Mouse (Mus musculus): ENCODE results near the gene Doc2a. TPM values are rescaled to one million over a fixed set of nuclear protein-coding genes. Genes with fewer than 3 reads are reported as not detected.

Doc2a gene
- polyA plus RNA-seq, 1 experiment from 2014 or later, result 8.5 TPM

DNA sequence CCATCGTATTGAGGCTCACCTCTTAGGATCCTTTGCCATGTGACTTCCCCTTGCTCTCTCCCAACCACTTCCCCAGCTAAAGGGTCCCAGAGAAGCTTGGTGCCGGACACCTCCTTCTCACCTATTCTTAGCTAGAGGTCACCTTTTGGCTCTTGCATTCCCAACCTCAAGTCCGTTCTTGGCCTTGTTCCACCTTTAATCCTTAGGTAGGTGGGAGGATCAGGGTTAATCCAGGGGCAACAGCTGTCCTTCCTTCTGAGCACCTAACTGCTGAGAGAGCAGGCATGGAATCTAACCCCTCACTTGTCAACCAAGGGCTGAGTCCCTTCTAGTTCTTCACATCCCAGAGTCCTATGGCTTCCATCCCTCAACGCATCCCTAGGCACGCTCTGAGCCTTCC, 21.3 kb upstream of the Doc2a start:
- peaks cover 65% of the 10 kb centered on the region for H3K4me1 ChIP-seq (replicated peaks)
- H3K4me3 ChIP-seq (replicated peaks), result no peak overlapping the region
- H3K9ac ChIP-seq (replicated peaks), result peak overlapping the region; percentile 50
- WGBS, result 77% methylated on average over 5 of the region's 5 CpGs
- no peak overlapping the region for H3K27ac ChIP-seq
- peak overlapping the region; percentile 54 for H3K4me2 ChIP-seq (replicated peaks)
- H3K36me3 ChIP-seq, result peaks cover 30% of the 10 kb centered on the region
- H3K27me3 ChIP-seq, result no peaks in the 10 kb centered on the region
- ATAC-seq, result no peak
- H3K9me3 ChIP-seq, result no peaks in the 10 kb centered on the region

DNA sequence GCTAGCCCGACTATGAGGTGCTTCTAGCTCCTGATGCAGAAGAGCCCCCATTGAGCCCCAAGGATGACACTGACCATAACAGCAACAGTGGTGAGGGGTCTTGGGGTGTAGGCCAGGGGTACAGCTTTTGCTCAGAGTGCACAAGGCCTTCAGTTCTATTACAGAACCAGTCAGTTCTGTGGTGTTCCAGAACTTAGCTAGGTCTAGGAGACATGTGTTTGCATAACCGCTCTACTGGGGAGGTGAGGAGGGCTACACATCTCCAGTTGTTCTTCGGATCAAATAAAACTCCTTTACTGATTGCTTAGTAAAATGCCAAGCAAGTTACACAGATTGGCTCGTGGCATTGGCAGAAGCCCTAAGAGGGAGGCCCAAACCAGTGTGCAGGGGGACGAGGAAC, 15.7 kb upstream of the Doc2a start, which contains the start of gene 4930451I11Rik:
TSS of gene 4930451I11Rik (minus strand) at position 101 of the 400 bp plus-strand sequence.
- peaks cover 27% of the 10 kb centered on the region for H3K36me3 ChIP-seq
- H3K4me1 ChIP-seq (replicated peaks), result peaks cover 34% of the 10 kb centered on the region
- H3K9me3 ChIP-seq, result no peaks in the 10 kb centered on the region
- ATAC-seq, result 0 out of 2 replicates have a peak, but pooled peaks have one; percentile 28
- H3K4me2 ChIP-seq (replicated peaks), result peak within 1 kb of the TSS; percentile 59
- no peaks in the 10 kb centered on the region for H3K27me3 ChIP-seq
- H3K4me3 ChIP-seq (replicated peaks), result peak within 1 kb of the TSS; percentile 33
- H3K9ac ChIP-seq (replicated peaks), result peak within 1 kb of the TSS; percentile 25
- 60% methylated on average over 5 of the region's 5 CpGs for WGBS
- H3K27ac ChIP-seq, result peak within 1 kb of the TSS; percentile 45; the same call in 1 of the 2 replicates

DNA sequence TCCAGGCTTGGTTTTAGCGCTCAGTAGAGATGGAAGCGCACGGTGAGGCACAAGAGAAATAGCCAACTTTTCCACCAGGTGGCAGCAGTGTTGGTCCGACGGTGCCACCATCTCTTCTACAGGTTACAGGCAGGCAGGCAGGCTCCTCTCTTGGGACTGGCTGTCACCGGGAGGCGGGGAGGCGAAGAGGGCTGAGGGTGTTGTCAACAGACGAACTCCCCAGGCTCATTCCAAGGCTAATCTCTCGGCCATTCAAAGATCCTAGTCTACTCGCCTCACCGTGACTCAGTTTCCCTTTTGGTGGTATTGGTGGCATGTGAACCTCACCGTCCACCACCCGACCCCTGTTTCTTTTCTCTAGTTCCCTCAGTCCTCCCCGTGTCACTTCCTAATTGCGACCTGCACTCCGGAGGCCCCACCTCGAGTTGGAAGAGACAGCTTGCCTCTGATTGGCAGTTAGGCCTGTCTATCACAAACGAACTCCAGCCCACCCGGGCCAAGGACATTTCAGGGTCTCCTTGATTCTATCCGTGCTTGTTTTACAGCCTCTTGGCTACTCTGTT, 15.1 kb upstream of the Doc2a start:
- under 1% methylated on average over 21 of the region's 21 CpGs for WGBS
- Histone ChIP-seq H3K4me2 (replicated peaks) (peak overlapping the region; percentile 59), H3K4me3 (replicated peaks) (peak overlapping the region; percentile 33), H3K4me1 (replicated peaks) (peaks cover 28% of the 10 kb centered on the region), H3K27ac (peak overlapping the region; percentile 45; the same call in 1 of the 2 replicates), H3K9ac (replicated peaks) (peak overlapping the region; percentile 25), H3K27me3 (no peaks in the 10 kb centered on the region), H3K9me3 (no peaks in the 10 kb centered on the region), H3K36me3 (peaks cover 23% of the 10 kb centered on the region)
- ATAC-seq, result peak; percentile 89

DNA sequence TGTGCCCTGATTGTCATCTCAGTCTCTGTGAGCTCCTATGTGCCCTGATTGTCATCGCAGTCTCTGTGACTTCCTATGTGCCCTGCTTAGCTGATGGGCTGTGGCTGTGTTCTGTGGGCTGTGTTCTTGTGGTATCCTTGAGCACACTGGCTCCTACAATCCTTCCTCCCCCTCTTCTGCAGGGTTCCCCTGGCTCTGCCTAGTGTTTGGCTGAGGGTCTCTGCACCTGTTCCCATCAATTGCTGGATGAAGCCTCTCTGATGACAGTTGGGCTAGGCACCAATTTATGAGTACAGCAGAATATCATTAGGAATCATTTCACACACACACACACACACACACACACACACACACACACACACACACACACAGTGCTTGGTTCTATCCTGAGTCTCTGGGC, 13.9 kb upstream of the Doc2a start:
- no peak overlapping the region for H3K9ac ChIP-seq (replicated peaks)
- H3K27me3 ChIP-seq, result no peaks in the 10 kb centered on the region
- peaks cover 15% of the 10 kb centered on the region for H3K36me3 ChIP-seq
- 95% methylated on average over 1 of the region's 1 CpGs for WGBS
- no peak overlapping the region for H3K4me2 ChIP-seq (replicated peaks)
- no peak overlapping the region for H3K27ac ChIP-seq
- no peaks in the 10 kb centered on the region for H3K9me3 ChIP-seq
- no peak overlapping the region for H3K4me3 ChIP-seq (replicated peaks)
- no peak for ATAC-seq
- H3K4me1 ChIP-seq (replicated peaks), result peaks cover 21% of the 10 kb centered on the region

DNA sequence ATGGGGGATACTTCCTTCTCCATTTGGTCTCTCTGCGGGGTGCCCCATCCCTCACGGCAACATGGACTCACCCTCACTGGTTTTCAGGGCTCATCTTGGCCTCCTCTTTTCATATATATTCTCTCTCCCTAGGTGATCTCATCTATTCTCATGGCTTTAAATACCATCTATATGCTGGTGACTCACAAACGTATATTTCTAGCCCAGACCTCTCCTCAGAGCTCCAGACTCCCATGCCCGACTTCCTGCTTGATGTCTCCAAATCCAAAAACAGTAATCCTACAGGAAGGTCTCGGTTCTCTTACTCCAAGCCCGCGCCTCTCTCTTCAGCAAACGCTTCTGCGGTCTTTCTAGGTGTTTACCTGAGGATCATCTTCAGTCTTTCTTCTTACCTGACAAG, 3.9 kb upstream of the Doc2a start:
- Histone ChIP-seq H3K27me3 (peaks cover 2% of the 10 kb centered on the region), H3K36me3 (no peaks in the 10 kb centered on the region), H3K4me2 (replicated peaks) (no peak overlapping the region), H3K4me3 (replicated peaks) (no peak overlapping the region), H3K9me3 (no peaks in the 10 kb centered on the region), H3K4me1 (replicated peaks) (peaks cover 14% of the 10 kb centered on the region), H3K9ac (replicated peaks) (no peak overlapping the region), H3K27ac (no peak overlapping the region)
- ATAC-seq, result no peak
- WGBS, result 86% methylated on average over 9 of the region's 9 CpGs

DNA sequence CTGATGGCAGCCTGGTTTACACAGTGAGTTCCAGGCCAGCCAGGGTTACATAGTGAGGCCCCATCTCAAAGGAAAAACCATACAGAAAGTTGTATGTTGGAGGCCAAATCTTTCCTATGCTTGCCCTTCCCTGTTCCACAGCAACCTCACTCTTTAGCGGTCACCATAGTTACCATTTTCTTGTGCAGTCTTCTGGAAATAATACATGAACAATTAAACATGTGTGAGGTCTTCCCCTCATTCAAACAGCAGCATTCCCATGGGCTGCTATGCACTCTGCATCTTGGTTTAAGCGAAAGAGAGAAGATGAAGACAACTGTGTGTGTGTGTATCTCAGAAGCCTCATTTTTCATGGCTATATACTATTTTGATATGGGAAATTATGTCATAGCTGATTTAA, 1.7 kb upstream of the Doc2a start:
- no peak for ATAC-seq
- no peaks in the 10 kb centered on the region for H3K36me3 ChIP-seq
- H3K9ac ChIP-seq (replicated peaks), result no peak overlapping the region
- WGBS, result 53% methylated on average over 2 of the region's 2 CpGs
- no peak overlapping the region for H3K27ac ChIP-seq
- no peak overlapping the region for H3K4me2 ChIP-seq (replicated peaks)
- H3K9me3 ChIP-seq, result no peaks in the 10 kb centered on the region
- H3K27me3 ChIP-seq, result peaks cover 20% of the 10 kb centered on the region
- H3K4me1 ChIP-seq (replicated peaks), result peaks cover 27% of the 10 kb centered on the region
- H3K4me3 ChIP-seq (replicated peaks), result no peak overlapping the region

DNA sequence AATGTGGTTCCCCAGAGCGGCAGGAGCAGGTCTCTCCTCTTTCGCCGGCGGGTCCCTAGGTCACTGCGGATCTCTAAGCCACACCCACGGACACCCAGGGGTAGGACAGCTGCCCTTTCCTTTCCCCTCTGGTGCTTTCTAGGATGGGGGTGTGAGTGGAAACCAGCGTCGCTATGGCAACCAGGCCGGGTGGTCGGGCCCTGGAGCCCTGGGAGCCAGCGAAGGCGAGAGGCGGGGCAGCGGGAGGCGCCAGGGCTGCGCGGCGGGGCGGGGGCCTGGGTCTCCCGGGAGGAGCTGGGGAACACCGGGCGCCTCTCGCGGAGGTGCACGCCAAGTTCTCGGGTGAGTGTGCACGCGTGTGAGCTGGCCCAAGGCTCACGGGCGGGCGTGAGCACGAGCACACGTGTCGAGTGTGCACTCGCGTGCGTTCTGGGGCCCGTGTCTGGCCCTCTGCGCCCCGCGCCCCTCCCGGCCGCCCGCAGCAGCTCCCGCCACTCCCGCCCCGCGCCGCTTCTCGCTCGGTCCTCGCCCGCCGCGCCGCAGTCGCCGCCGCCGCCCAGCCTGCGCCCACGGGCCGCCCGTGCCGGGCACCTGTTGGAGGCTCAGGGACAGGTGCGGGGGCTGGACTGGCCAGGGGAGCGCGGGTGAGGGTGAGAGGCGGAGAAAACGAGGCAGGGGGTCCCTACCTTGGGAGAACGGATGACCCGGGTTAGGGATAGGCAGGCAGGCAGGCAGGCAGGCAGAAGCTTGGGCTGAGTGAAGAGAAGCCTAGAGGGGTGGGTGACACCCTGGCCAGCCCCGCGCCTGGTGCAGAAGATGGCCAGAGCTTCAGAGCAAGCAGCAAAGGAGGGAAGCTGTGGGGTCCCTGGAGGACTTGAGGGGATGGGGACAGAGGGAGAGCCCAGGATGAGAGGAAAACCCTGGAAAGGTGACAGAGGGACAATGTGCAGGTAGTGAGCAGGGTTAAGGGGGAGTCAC, 494 bp downstream of the Doc2a start:
- Histone ChIP-seq H3K4me1 (replicated peaks) (peaks cover 27% of the 10 kb centered on the region), H3K36me3 (peaks cover 13% of the 10 kb centered on the region), H3K27me3 (peaks cover 20% of the 10 kb centered on the region), H3K27ac (no peak overlapping the region), H3K9me3 (no peaks in the 10 kb centered on the region), H3K4me2 (replicated peaks) (peak overlapping the region; percentile 99), H3K4me3 (replicated peaks) (peak overlapping the region; percentile 53), H3K9ac (replicated peaks) (peak overlapping the region; percentile 74)
- under 1% methylated on average over 70 of the region's 74 CpGs for WGBS
- ATAC-seq, result peak; percentile 68

DNA sequence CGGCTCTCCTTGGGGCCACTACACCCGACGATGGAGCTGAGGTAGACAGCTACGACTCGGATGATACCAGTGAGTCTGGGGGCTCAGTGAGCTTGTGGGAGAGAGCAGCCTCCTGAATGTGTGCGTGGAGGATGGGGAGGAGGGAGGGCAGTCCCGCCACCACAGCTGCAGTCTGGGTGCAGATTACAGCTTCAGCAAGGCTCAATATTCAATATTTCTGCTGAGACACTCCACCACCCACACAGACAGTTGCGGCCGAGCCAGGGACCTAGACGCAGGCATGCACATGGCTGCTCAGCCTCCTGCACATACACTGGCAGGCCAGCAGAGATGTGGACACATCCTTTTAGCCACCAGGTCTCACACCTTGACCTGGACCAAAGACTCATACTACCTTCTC, 1.6 kb downstream of the Doc2a start:
- ATAC-seq, result peak; percentile 26; the same call in 1 of the 2 replicates
- Histone ChIP-seq H3K4me3 (replicated peaks) (peak overlapping the region; percentile 53), H3K27ac (no peak overlapping the region), H3K9me3 (no peaks in the 10 kb centered on the region), H3K9ac (replicated peaks) (peak overlapping the region; percentile 74), H3K4me2 (replicated peaks) (peak overlapping the region; percentile 99), H3K36me3 (peaks cover 24% of the 10 kb centered on the region), H3K27me3 (peaks cover 20% of the 10 kb centered on the region), H3K4me1 (replicated peaks) (peaks cover 27% of the 10 kb centered on the region)
- 23% methylated on average over 10 of the region's 10 CpGs for WGBS

DNA sequence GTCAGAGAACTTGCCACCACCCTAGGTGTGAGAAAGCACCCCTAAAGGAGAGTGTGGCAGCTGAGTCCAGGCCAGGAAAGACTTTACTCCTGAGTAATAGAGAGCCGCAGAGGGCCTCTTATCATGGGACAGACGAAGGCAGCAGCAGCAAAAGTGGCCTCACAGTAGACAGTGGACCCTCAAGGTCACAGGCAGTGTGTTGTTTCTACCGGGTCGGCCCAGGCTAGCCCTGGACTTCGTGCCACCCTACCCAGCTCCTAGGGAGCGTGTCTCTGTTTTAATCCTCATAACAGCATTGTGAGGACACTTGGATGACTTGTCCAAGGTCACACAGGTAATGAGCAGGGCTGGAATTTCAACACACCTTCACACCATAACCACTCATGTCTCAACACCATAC, 2.9 kb downstream of the Doc2a start:
- WGBS, result 89% methylated on average over 6 of the region's 6 CpGs
- H3K27ac ChIP-seq, result no peak overlapping the region
- ATAC-seq, result no peak

DNA sequence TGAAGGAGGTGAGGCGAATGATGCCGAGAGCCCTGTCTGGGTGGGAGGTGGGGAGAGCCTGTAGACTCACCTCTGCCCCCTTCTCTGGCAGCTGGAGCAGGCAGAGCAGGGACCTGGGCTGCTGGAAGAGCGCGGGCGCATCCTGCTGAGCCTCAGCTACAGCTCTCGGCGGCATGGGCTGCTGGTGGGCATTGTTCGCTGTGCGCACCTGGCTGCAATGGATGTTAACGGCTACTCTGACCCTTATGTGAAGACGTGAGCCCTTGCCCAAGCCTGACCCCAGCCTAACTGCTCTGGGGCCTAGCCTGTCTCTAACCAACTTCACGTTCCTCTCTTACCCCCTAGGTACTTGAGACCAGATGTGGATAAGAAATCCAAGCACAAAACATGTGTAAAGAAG, 4.0 kb downstream of the Doc2a start:
- Histone ChIP-seq H3K27me3 (peaks cover 20% of the 10 kb centered on the region), H3K36me3 (peaks cover 47% of the 10 kb centered on the region), H3K9ac (replicated peaks) (no peak overlapping the region), H3K4me3 (replicated peaks) (no peak overlapping the region), H3K27ac (no peak overlapping the region), H3K4me2 (replicated peaks) (no peak overlapping the region), H3K9me3 (no peaks in the 10 kb centered on the region), H3K4me1 (replicated peaks) (peaks cover 27% of the 10 kb centered on the region)
- no peak for ATAC-seq
- 36% methylated on average over 12 of the region's 12 CpGs for WGBS

More for the DNA sequence above, 2.9 kb downstream of the Doc2a start:
- Histone ChIP-seq H3K9me3 (no peaks in the 10 kb centered on the region), H3K4me3 (replicated peaks) (no peak overlapping the region), H3K9ac (replicated peaks) (no peak overlapping the region), H3K4me2 (replicated peaks) (no peak overlapping the region), H3K27me3 (peaks cover 20% of the 10 kb centered on the region), H3K4me1 (replicated peaks) (peaks cover 27% of the 10 kb centered on the region), H3K36me3 (peaks cover 37% of the 10 kb centered on the region)

DNA sequence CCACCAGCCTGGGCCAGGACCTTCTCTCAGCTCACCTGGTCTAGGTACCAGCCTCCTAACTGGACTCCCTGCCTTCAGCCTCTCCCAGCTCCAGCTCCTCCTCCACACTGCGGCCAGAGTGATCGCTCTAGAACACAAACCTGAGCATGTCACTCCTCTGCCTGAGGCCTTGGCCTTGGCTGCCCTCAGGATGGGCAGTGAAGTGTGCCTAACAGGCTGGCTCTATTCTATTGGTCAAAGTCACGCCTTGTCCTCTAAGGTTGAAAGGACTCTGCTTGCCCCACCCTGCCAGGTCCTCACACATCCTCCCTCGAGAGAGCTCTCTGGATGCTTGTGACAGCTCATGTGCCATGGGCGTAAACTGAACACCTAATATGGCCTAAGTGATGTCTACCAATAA, 6.2 kb downstream of the Doc2a start:
- H3K27me3 ChIP-seq, result peaks cover 16% of the 10 kb centered on the region
- no peak overlapping the region for H3K4me2 ChIP-seq (replicated peaks)
- no peak for ATAC-seq
- peaks cover 67% of the 10 kb centered on the region for H3K36me3 ChIP-seq
- H3K4me3 ChIP-seq (replicated peaks), result no peak overlapping the region
- H3K27ac ChIP-seq, result no peak overlapping the region
- WGBS, result 93% methylated on average over 5 of the region's 5 CpGs
- peaks cover 11% of the 10 kb centered on the region for H3K4me1 ChIP-seq (replicated peaks)
- H3K9me3 ChIP-seq, result no peaks in the 10 kb centered on the region
- no peak overlapping the region for H3K9ac ChIP-seq (replicated peaks)

DNA sequence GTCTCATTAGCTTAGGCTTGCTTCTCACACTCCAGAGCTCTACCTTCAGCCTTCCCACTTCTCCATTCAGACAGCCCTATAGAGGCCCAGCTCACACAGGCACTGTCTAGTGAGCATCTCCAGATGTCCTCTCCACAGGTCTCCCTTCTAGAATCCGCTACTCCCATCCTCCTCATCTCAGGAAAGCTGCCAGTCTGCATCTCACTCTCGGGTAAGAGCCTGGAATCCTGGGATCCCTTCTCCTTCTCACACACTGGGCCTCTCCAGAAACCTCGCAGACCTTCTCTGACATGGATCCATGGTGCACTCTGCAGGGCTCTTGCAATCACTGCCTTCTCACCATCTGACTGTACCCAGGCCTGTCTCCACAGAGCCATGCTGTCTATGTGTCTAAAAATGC, 8.4 kb downstream of the Doc2a start:
- H3K4me1 ChIP-seq (replicated peaks), result peaks cover 1% of the 10 kb centered on the region
- no peaks in the 10 kb centered on the region for H3K9me3 ChIP-seq
- ATAC-seq, result no peak
- H3K27me3 ChIP-seq, result no peaks in the 10 kb centered on the region; the same call in 1 of the 2 replicates
- H3K27ac ChIP-seq, result no peak overlapping the region
- no peak overlapping the region for H3K9ac ChIP-seq (replicated peaks)
- 85% methylated on average over 3 of the region's 3 CpGs for WGBS
- H3K4me3 ChIP-seq (replicated peaks), result no peak overlapping the region
- peaks cover 81% of the 10 kb centered on the region for H3K36me3 ChIP-seq
- no peak overlapping the region for H3K4me2 ChIP-seq (replicated peaks)
